Mouse (Mus musculus): Measurements from ENCODE around the gene Hspb7. TPM values are rescaled to one million over a fixed set of nuclear protein-coding genes. Genes with fewer than 3 reads are reported as not detected.

The Hspb7 gene
- polyA plus RNA-seq, 1 experiment from 2014 or later: 208 TPM

DNA sequence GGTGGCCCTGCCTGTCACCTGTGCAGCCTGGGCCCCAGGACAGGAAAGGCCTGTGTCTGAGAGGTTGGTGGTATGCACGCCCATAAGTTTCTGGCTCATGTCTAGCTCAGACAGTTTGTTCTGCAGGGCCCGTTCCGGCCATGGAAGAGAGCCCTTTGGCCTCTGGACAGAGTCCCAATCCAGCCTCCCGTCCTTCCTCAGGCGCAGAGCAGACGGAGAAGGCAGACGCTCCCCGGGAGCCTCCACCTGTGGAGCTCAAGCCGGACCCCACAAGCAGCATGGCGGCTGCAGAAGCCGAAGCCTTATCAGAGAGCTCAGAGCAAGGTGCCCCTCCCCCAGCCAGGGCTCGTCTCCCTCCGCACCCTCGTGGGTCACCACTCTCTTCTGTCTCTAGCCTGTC is 42.9 kb downstream of the Hspb7 start:
- Histone ChIP-seq H3K4me1 (replicated peaks) (peaks cover 7% of the 10 kb centered on the region), H3K9ac (no peak overlapping the region), H3K9me3 (replicated peaks) (no peaks in the 10 kb centered on the region), H3K36me3 (peaks cover 77% of the 10 kb centered on the region), H3K27me3 (replicated peaks) (no peaks in the 10 kb centered on the region), H3K4me2 (no peak overlapping the region), H3K4me3 (no peak overlapping the region), H3K27ac (ENCODE audit: poor library complexity, severe bottlenecking) (no peak overlapping the region)
- no peak for ATAC-seq (ENCODE audit: insufficient number of reproducible peaks, low FRiP score)
- 61% methylated on average over 14 of the region's 14 CpGs for WGBS

DNA sequence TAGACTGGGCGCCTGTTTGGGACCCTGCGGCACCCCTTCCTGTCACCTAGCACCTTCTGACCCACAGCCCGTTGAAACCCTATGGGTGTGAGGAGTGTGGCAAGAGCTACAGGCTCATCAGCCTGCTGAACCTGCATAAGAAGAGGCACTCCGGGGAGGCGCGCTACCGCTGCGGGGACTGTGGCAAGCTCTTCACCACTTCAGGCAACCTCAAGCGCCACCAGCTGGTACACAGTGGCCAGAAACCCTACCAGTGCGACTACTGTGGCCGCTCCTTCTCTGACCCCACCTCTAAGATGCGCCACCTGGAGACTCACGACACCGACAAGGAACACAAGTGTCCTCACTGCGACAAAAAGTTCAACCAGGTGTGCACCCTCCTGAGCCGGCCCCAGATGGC is 44.1 kb downstream of the Hspb7 start:
- no peak for ATAC-seq (ENCODE audit: insufficient number of reproducible peaks, low FRiP score)
- Histone ChIP-seq H3K9me3 (replicated peaks) (no peaks in the 10 kb centered on the region), H3K4me2 (no peak overlapping the region), H3K36me3 (peaks cover 85% of the 10 kb centered on the region), H3K27ac (ENCODE audit: poor library complexity, severe bottlenecking) (no peak overlapping the region), H3K4me3 (no peak overlapping the region), H3K9ac (no peak overlapping the region), H3K4me1 (replicated peaks) (no peaks in the 10 kb centered on the region; the same call in 1 of the 2 replicates), H3K27me3 (replicated peaks) (no peaks in the 10 kb centered on the region)
- 72% methylated on average over 16 of the region's 16 CpGs for WGBS

DNA sequence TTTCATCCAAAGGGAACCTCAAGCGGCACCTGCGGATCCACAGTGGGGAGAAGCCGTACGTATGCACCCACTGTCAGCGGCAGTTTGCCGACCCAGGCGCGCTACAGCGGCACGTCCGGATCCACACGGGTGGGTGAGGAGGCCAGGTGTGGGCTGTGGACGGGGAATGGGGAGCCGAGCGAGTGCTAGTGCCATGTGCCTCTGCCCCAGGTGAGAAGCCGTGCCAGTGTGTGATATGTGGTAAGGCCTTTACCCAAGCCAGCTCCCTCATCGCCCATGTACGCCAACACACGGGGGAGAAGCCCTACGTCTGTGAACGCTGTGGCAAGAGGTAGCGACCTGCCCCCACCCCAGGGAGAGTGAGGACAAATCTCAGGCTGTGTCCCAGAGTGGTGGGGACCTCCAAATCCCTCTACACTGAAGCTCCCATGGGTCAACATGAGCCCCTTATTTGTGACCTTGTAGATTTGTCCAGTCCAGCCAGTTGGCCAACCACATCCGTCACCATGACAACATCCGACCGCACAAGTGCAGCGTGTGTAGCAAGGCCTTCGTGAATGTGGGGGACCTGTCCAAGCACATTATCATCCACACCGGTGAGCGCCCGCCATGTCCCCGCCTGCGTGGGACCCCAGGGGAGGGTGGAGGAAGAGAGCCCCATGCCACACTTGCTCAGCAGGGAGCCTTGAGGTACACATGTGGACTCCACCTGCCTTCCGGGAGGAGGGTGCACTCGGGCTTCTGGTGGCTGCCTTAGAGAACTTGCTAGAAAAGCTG is 45.1 kb downstream of the Hspb7 start:
- Histone ChIP-seq H3K4me2 (no peak overlapping the region), H3K27ac (ENCODE audit: poor library complexity, severe bottlenecking) (no peak overlapping the region), H3K9me3 (replicated peaks) (no peaks in the 10 kb centered on the region), H3K27me3 (replicated peaks) (no peaks in the 10 kb centered on the region), H3K9ac (no peak overlapping the region), H3K36me3 (peaks cover 89% of the 10 kb centered on the region), H3K4me3 (no peak overlapping the region), H3K4me1 (replicated peaks) (no peaks in the 10 kb centered on the region)
- ATAC-seq (ENCODE audit: insufficient number of reproducible peaks, low FRiP score): no peak
- 93% methylated on average over 34 of the region's 34 CpGs for WGBS

DNA sequence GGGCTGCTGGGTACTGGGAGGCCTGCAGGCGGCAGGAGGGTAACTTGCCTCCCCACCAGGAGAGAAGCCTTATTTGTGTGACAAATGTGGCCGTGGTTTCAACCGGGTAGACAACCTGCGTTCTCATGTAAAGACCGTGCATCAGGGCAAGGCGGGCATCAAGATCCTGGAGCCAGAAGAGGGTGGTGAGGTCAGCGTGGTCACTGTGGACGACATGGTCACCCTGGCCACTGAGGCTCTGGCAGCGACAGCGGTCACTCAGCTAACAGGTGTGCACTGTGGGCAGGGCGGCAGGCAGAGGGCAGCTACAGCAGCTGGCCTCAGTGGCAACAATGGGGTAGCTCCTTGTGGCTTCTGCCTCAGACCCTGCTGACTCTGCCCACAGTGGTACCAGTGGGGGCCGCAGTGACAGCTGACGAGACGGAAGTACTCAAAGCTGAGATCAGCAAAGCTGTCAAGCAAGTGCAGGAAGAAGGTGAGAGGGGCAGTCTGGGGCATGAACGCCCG is 45.8 kb downstream of the Hspb7 start:
- Histone ChIP-seq H3K27ac (ENCODE audit: poor library complexity, severe bottlenecking) (no peak overlapping the region), H3K27me3 (replicated peaks) (no peaks in the 10 kb centered on the region), H3K4me3 (no peak overlapping the region), H3K36me3 (peaks cover 95% of the 10 kb centered on the region), H3K4me1 (replicated peaks) (no peaks in the 10 kb centered on the region), H3K4me2 (no peak overlapping the region), H3K9me3 (replicated peaks) (0 out of 2 replicates have a peak, but pooled peaks cover 3% of the 10 kb centered on the region), H3K9ac (no peak overlapping the region)
- WGBS: 91% methylated on average over 16 of the region's 16 CpGs
- no peak for ATAC-seq (ENCODE audit: insufficient number of reproducible peaks, low FRiP score)

DNA sequence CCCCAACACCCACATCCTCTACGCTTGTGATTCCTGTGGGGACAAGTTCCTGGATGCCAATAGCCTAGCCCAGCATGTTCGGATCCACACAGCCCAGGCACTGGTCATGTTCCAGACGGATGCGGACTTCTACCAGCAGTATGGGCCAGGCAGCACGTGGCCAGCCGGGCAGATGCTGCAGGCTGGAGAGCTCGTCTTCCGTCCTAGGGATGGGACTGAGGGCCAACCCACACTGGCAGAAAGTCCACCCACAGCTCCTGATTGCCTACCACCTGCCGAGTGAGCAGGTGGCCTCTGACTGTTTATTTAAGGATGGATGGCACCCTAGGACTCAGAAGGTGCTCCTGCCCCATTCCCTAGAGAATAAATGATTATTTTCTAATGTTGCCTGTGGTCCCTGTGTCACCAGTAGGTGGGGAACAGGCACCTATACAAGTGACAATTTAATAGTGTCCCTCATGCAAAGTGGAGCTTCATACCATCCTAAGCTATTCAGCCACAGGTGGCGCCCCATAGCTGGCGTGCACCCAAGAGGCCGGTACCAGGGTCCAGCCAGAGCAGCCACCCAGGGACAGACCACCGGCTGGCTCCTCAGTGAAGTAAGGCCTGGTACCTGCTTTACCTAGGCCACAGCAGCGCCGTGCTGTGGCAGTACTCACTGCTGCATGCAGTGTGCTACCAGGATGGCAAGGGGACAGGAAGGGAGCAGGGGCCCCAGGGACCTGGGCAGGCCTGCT is 46.4 kb downstream of the Hspb7 start:
- WGBS: 84% methylated on average over 15 of the region's 15 CpGs
- Histone ChIP-seq H3K4me3 (no peak overlapping the region), H3K27me3 (replicated peaks) (no peaks in the 10 kb centered on the region), H3K9ac (no peak overlapping the region), H3K4me1 (replicated peaks) (no peaks in the 10 kb centered on the region), H3K36me3 (peaks cover 97% of the 10 kb centered on the region), H3K9me3 (replicated peaks) (0 out of 2 replicates have a peak, but pooled peaks cover 6% of the 10 kb centered on the region), H3K4me2 (no peak overlapping the region), H3K27ac (ENCODE audit: poor library complexity, severe bottlenecking) (no peak overlapping the region)
- ATAC-seq (ENCODE audit: insufficient number of reproducible peaks, low FRiP score): no peak

DNA sequence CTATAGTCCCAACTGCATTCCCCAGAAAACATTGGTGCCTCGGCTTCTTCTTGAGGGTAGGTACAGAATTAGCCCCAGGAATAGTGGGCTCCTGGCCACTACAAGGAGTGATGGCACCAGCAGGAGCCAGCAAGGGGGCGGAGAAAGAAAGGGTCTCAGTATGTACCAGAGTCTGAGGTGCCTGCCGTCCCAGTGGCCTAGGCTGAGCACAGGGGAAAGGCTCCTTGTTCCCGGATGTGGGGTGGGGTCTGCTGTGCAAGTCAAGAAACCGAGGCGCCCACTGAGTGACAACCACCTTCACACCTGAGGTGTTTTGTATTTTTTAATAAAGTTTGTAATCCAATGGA is 47.0 kb downstream of the Hspb7 start:
- no peak for ATAC-seq (ENCODE audit: insufficient number of reproducible peaks, low FRiP score)
- Histone ChIP-seq H3K9ac (no peak overlapping the region), H3K4me3 (no peak overlapping the region), H3K27ac (ENCODE audit: poor library complexity, severe bottlenecking) (no peak overlapping the region), H3K4me2 (no peak overlapping the region), H3K4me1 (replicated peaks) (no peaks in the 10 kb centered on the region), H3K27me3 (replicated peaks) (no peaks in the 10 kb centered on the region), H3K9me3 (replicated peaks) (0 out of 2 replicates have a peak, but pooled peaks cover 6% of the 10 kb centered on the region), H3K36me3 (peaks cover 98% of the 10 kb centered on the region)
- WGBS: 80% methylated on average over 6 of the region's 6 CpGs

DNA sequence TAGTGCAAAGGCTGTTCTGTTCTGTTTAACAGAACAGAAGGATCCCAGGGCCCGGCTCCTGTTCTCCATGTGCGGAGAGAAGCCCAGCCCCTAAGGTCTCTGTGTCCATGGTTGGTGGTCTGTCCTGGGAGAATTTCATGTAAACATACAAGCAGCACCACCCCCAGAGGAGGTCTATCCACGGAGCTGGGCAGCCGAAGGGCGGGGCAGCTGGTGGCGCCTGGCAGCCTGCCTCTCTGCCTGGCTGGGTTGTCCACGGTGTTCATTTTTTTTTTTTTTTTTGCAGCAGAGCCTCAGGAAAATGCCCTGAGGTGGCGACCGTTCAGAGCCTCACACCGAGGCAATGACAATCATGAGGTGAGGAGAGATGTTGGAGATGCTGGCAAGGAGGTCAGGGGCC is 48.0 kb downstream of the Hspb7 start:
- Histone ChIP-seq H3K9ac (no peak overlapping the region), H3K36me3 (peaks cover 98% of the 10 kb centered on the region), H3K4me3 (no peak overlapping the region), H3K9me3 (replicated peaks) (0 out of 2 replicates have a peak, but pooled peaks cover 6% of the 10 kb centered on the region), H3K4me2 (no peak overlapping the region), H3K27ac (ENCODE audit: poor library complexity, severe bottlenecking) (no peak overlapping the region), H3K4me1 (replicated peaks) (no peaks in the 10 kb centered on the region), H3K27me3 (replicated peaks) (no peaks in the 10 kb centered on the region)
- WGBS: 67% methylated on average over 10 of the region's 10 CpGs
- no peak for ATAC-seq (ENCODE audit: insufficient number of reproducible peaks, low FRiP score)

DNA sequence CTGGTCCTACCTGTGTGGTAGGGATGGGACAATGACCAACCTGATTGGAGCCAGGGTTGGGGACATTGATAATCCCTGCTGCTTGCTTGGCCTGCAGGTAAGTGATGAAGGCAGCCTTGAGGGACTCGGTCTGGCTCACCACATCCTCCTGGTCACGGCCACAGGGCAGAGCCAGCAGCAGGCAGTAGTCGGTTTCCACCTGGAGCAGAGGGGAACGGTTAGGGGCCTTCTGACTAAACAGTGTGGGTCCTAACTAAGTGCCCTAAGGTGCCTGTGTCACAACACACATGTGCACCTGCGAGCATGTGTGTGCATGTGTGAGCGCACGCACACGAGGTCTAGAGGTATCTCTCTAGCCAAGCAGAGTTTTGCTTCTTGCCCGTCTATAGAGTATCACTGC is 48.8 kb downstream of the Hspb7 start:
- no peak overlapping the region for H3K4me2 ChIP-seq
- no peaks in the 10 kb centered on the region for H3K27me3 ChIP-seq (replicated peaks)
- no peak for ATAC-seq (ENCODE audit: insufficient number of reproducible peaks, low FRiP score)
- peaks cover 98% of the 10 kb centered on the region for H3K36me3 ChIP-seq
- no peak overlapping the region for H3K27ac ChIP-seq (ENCODE audit: poor library complexity, severe bottlenecking)
- H3K4me3 ChIP-seq: no peak overlapping the region
- no peaks in the 10 kb centered on the region for H3K4me1 ChIP-seq (replicated peaks)
- WGBS: 93% methylated on average over 9 of the region's 9 CpGs
- H3K9me3 ChIP-seq (replicated peaks): 0 out of 2 replicates have a peak, but pooled peaks cover 6% of the 10 kb centered on the region
- H3K9ac ChIP-seq: no peak overlapping the region

DNA sequence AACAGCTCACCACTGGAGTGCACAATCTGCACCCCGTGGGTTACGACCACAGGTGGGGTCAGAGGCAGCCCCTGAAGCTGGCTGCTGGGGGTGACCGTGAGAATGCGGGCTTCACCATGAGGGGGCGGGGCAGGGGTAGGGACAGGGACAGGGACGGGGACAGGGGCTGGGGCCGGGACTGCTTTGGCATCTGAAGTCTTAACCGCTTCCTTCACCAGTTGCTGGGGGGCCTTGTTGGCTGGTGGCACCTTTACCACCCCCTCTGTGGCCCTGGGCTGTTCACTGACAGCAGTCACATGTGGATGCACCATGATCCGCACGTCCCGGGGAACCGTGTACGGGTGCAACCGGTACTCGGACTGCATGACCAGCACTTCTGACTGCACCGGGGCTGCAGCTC is 50.9 kb downstream of the Hspb7 start:
- 98% methylated on average over 16 of the region's 16 CpGs for WGBS
- H3K27me3 ChIP-seq (replicated peaks): no peaks in the 10 kb centered on the region
- no peak overlapping the region for H3K4me3 ChIP-seq
- 0 out of 2 replicates have a peak, but pooled peaks cover 6% of the 10 kb centered on the region for H3K9me3 ChIP-seq (replicated peaks)
- H3K27ac ChIP-seq (ENCODE audit: poor library complexity, severe bottlenecking): no peak overlapping the region
- H3K4me2 ChIP-seq: no peak overlapping the region
- no peaks in the 10 kb centered on the region for H3K4me1 ChIP-seq (replicated peaks)
- ATAC-seq (ENCODE audit: insufficient number of reproducible peaks, low FRiP score): no peak
- H3K9ac ChIP-seq: no peak overlapping the region
- peaks cover 98% of the 10 kb centered on the region for H3K36me3 ChIP-seq

DNA sequence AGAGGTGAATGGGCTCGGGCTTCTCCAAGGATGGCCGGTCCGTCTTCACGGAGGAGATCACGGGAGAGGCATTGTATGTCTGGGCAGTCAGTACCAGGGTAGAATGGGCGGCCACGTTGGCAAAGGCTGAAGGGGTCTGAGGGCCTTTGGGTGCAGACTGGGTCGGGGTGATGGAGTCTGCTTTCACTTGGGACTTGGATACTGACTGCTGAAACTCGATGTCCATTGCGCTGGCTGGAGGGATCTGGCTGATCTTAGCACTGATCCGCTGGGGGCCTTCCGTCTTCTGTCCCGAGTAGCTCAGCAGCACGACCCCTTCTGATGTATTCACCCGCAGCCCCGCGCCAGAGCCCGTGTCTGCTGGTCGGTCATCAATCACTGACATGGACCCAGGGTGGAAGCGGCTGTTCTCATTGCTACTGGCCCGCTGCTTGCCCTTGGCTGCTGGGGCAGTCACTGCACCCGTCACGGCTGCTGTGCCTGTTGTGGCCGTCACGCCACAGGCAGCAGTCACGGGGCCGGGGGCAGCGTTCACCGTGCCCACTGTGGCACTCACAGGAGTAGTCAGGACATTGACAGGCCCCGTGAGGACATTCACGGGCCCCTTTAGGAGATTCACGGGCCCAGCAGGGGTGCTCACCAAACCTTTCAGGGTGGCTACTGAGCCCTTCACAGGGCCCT is 52.2 kb downstream of the Hspb7 start:
- Histone ChIP-seq H3K4me3 (no peak overlapping the region), H3K36me3 (peaks cover 98% of the 10 kb centered on the region), H3K27me3 (replicated peaks) (no peaks in the 10 kb centered on the region), H3K4me1 (replicated peaks) (no peaks in the 10 kb centered on the region), H3K4me2 (no peak overlapping the region), H3K9me3 (replicated peaks) (0 out of 2 replicates have a peak, but pooled peaks cover 6% of the 10 kb centered on the region), H3K27ac (ENCODE audit: poor library complexity, severe bottlenecking) (no peak overlapping the region), H3K9ac (no peak overlapping the region)
- ATAC-seq (ENCODE audit: insufficient number of reproducible peaks, low FRiP score): no peak
- 89% methylated on average over 32 of the region's 32 CpGs for WGBS

DNA sequence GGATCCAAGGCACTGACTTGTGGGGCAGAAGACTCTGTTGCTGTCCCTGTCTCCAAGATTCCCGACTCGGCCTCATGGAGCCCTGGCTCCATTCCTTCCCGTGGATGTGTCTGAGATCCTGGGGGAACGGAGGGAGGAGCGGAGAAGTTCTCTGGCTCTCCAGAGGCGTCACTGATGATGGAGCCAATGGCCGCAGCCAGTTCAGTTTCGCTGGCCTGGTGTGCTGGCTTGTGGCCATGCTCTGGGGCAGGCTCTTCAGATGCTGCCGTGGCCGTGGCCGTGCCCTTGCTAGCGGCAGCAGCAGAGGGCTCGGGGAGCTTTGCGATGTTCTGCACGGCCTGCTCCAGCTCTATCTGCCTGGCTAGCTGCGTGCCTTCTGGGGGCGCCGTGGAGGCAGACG is 53.9 kb downstream of the Hspb7 start:
- no peaks in the 10 kb centered on the region for H3K27me3 ChIP-seq (replicated peaks)
- H3K4me1 ChIP-seq (replicated peaks): no peaks in the 10 kb centered on the region
- no peak overlapping the region for H3K27ac ChIP-seq (ENCODE audit: poor library complexity, severe bottlenecking)
- ATAC-seq (ENCODE audit: insufficient number of reproducible peaks, low FRiP score): no peak
- H3K4me3 ChIP-seq: no peak overlapping the region
- H3K9me3 ChIP-seq (replicated peaks): peaks cover 11% of the 10 kb centered on the region; the same call in 1 of the 2 replicates
- WGBS: 90% methylated on average over 19 of the region's 19 CpGs
- peaks cover 100% of the 10 kb centered on the region for H3K36me3 ChIP-seq
- no peak overlapping the region for H3K9ac ChIP-seq
- H3K4me2 ChIP-seq: no peak overlapping the region

All from heart, embryonic 12.5 days (tissue).